Mouse (Mus musculus) c-Kit-negative CD71-positive TER-119-positive erythroid progenitor cells, embryonic 14.5 days (primary cell): ENCODE measurements around the gene Pym1.
"Not testable (repeated sequence)": the region's sequence is repeated elsewhere in the genome, so short reads cannot be mapped to it uniquely, and the experiment has no call there.

Source experiments
- DNase-seq: peaks from one replicate; pipeline ENCODE4 v3.0.0-alpha.2; 2013; ENCODE audit warnings: low read depth, low spot score

The Pym1 gene

DNA sequence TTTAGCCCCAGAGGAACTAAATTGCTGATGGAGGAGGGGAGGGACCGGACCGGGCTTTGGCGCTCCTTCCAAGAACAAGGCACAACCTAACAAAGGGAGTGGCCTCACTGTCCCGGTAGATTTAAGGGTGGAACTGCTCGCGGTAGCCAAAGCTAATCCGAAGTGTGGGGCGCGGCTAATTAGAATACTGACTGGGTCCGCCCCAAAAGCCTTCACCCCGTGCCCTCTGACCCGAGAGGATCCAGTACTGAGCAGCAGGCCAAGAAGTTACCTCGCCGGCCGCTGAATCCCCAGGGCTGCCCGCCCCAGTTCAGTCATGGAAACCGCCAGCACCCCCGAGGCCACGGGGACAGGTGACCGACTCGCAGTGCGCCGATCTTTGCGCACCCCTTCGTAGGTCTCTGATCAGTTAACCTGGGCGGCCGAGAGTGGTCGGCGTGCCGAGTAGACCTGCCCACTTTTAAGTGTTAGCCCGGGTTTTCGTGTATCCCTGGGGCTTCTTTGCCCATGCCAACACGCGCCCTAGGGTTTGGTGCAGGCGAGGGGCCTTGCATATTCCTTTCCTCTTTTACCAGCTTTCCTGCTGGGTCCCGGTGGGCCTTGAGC lies at the start of gene Pym1:
Gene Pym1, plus strand, starts transcription at position 244 of the 606 bp plus-strand sequence.
- peak; percentile 72 for DNase-seq

DNA sequence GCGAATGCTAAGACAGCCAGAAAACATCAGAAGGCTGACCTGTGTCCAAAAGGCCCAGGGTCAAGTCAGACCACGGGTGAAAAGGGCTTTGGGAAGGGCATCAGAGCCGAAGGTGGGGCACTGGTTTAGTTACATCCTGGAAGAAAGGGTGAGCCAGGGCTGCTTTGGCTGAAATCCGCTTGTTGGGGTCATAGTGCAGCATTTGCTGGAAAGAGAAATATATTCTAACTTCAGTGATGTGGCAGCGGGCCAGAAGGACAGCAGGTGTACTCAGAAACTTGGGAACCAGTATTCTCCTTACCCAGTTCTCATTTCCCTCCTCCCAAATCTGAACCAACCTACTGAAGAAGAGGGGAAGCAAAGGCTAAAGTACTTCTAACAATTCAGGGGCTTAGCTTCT lies 48.7 kb upstream of the Pym1 start:
- DNase-seq: no peak

DNA sequence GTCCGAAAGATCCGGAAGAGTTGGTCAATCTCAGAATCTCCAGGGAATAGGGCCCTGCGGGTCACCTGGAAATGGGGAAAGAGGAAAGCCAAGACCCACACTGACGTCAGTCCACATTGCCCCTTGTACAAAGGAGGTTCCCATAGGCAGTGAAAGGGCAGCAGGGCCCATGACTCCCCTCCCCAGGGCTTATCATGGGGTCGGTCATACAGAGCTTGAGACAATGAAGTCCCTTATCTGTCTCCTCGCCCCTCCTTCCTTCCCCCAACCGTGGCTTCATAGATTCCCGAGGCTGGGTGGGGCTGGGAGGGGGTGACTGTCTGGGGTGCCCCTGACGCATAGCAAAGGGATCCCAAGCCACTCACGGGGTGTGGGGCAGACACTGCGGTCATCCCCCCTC lies 48.1 kb upstream of the Pym1 start:
- DNase-seq: no peak

DNA sequence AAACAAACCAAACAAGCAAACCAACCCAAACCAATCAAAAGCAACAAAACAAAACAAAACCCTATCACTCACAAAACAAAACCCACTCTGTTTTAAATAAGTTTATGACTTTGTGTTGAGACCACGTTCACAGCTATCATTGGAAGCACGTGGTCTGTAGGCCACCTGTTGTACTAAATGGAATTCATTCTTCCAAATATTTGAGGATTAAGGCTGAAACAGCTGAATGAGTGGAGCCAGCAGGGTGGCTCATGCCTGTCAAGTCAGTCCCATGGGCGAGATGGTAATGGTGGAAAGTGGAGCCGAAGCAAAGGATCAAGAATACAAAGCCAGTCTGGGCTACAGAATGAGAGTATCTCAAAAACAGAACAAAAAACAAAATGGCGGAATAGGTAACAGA lies 47.0 kb upstream of the Pym1 start:
- DNase-seq: no peak

DNA sequence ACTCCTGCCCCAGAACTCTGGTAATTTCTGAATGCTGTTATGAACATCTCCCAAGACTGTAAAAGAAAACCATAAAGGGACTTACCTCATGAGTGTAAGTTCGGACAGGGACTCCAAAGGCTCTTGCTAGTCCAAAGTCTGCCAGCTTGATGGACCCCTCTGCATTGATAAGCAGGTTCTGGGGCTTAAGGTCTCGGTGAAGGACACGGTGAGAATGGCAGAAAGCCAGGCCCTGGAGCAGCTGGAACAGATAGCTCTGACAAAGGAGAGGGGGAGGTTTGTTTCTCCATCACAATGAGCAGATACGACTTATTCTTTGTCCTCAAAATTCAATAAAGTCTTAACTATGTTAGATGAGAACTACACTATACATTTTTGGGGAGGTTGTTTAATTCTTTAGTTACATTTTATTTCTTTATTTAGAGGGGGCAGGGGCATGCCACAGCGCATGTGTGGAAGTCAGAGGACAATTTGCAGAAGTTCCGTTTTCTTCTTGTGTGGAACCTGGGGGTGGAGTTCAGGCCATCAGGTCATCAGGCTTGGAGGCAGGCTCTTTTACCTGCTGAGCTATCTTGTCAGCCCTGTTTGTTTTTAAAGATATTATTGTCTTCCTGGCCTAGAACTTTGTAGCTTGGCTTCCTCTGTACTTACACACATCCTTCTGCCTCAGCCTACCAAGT lies 45.2 kb upstream of the Pym1 start:
- no peak for DNase-seq

DNA sequence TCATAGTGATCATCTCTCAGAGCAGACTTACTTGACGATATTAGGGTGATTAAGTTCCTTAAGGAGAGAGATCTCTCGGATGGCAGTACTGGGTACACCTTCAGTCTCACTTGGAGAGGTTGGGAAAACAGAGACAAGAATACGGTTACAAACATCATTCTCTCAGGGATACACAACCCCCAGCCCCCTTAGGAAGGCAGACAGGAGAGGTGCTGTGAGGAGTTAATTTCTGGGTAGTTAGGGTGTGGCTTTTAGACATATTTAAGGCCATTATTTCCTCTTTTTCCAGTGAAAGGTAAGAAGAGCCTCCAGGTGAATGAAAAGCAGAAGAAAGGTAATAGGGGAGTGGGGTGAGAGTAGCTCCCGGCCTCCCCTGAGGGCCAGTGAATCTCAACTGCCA lies 43.8 kb upstream of the Pym1 start, which contains the start of gene Pmel:
Gene Pmel, plus strand, starts transcription at position 301 of the 400 bp plus-strand sequence.
- DNase-seq: no peak

DNA sequence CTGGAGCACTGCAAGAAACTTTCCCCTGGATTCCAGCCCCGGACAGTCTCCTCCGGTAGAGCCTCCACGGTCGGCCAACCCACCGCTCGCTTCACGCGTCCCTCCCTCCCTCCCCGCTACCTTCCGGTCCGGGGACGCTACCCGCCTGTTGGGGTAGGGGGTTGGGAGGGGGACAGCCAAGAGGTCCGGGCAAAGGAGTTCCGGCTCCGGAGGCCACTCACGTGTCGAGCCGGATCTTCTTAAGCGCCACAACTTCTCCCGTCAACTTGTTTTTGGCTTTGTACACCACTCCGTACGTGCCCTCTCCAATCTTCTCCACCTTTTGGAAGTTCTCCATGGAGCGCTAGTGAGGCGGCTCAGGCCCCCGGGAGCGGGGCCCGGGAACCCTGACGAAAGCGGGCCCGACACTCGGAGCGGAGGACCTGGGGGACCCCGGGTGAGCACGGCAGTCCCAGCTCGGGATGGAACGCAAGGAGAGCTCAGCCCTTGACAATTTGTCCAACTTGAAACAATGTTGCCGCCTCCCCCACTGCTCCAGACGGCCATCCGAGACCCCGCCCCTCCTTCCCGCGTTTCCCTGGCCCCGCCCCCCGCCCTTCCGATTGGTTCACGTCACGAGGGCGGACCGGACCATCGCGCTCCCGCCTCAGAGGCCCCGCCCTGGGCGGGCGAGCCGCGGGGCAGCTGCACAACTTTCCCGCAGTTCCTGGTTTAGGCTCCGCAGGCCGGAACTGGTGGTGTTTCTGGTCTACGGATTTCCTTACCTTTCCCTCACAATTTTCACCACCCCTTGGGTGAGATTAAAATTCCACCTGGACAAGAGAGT lies 43.0 kb upstream of the Pym1 start, which contains the start of gene Cdk2:
Gene Cdk2, minus strand, starts transcription at position 541 of the 826 bp plus-strand sequence.
- DNase-seq: peak; percentile 82

DNA sequence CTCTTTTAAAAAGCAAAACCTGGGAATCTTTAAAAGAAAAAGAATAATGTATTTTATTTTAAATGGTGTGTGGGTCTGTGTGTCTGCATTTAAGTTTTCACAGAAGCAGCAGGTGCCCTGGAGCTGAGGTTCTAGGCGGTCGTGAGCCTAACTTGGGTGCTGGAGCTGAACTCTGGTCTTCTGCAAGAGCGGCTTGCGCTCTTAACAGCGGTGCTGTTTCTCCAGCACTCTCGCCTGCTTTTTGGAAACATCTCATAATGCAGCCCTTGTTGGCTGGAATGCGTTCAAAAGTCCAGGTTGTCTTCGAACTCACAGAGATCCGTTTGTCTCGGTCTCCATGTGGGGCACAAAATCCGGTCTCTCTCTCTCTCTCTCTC lies 42.4 kb upstream of the Pym1 start:
- DNase-seq: no peak

DNA sequence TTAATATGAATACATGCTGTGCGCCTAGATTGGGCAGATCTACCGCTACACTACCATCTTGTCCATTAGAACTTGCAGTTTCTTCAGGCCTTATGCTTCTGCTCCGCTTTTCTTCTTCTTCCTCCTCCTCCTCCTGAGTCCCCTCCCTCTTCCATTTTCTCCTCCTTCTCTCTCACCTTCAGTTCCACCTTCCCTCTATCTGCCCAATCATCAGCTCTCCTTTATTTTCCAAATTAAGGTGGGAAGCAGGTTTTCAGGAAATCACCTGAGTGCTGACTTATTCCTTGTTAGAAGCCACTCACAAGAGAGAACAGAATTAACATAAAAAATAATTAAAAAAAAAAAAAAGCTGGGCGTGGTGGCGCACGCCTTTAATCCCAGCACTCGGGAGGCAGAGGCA lies 36.4 kb upstream of the Pym1 start:
- not testable (repeated sequence) for DNase-seq

DNA sequence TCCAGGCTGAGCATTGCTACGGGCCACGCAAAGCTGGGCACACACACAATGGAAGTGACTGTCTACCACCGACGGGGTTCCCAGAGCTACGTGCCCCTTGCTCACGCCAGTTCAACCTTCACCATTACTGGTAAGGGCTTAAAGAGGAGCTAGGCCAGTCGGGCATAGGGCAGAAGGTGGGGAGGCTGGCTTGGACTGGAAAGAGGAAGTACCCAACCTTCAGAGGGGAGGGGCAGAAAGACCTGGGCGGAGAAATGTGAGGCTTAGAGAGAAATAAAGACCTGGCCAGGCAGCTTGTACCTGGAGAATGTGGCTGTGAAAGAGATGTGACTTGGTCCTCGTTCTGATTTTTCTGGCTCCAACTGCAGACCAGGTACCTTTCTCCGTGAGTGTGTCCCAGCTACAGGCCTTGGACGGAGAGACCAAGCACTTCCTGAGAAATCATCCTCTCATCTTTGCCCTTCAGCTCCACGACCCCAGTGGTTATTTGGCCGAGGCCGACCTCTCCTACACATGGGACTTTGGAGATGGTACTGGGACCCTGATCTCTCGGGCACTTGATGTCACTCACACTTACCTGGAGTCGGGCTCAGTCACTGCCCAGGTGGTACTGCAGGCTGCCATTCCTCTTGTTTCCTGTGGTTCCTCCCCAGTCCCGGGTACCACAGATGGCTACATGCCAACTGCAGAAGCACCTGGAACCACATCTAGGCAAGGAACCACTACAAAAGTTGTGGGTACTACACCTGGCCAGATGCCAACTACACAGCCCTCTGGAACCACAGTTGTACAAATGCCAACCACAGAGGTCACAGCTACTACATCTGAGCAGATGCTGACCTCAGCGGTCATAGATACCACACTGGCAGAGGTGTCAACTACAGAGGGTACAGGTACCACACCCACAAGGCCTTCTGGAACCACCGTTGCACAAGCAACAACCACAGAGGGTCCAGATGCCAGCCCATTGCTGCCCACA lies 31.8 kb upstream of the Pym1 start:
- no peak for DNase-seq

DNA sequence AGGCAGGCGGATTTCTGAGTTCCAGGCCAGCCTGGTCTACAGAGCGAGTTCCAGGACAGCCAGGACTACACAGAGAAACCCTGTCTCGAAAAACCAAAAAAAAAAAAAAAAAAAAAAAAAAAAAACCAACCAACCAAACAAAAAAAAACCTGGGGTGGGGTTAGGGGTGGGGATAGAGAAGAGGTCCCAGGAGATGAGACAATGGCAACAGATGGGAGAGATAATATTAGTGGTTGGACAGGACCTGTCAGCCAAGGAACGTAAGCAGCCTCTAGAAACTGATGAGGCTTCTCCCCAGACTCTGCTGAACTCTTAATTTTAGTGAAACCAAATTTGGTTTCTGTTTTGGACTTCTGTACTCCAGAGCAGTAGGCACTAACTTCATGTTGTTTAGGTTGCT lies 22.2 kb upstream of the Pym1 start:
- not testable (repeated sequence) for DNase-seq

DNA sequence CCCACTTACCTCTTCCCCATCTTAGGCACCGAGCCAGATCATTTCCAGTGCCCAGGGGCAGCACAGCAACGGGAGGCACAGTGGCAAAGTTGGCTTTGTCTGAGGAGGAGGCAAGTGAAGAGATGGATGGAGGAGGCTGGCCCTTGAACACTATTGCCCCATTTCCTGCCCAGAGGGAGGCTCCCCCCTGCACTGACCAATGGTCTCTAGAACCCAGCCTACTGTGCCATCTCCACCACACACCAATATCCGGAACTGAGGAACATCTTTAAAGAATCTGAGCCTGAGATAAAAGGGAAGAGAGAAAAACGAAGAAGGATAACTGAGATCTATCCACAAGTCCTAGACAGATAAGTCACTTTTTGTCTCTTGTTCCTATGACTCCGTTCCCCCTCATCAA lies 19.6 kb upstream of the Pym1 start:
- DNase-seq: no peak

DNA sequence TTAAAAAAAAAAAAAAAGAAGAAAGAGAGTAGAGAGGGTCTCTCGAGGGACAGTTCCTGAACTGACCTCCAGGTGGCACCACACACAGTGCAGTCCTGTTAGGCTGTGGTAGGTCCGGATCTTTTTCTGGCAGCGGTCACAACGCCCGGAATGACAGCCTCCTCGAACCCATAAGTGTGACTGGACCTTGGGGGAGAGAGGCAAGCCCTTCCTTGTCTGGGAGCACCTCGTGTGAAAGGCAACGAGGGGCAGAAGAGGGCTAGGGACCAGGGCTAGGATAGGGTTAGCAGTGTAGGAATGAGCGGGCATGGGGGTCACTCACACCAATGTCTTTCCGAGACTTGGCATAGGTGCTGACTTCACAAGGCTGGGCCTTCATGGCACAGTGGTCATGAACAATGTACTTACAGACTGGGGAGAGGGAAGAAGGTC lies 16.7 kb upstream of the Pym1 start:
- peak; percentile 21 for DNase-seq

DNA sequence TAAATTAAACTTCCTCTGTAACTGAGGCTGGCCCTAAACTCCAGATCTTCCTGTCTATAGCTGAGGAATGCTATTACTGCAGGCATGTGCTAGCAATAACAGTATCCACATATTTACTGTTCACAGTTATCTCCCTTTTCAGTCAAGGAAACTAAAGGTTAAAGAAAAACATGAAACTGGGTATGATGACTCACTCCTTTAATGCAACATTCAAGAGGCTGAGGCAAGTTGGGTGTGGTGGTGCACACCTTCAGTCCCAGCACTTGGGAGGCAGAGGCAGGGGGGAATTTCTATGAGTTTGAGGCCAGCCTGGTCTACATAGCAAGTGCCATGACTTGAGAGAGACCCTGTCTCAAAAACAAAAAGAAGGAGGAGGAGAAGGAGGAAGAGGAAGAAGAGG lies 15.7 kb upstream of the Pym1 start:
- DNase-seq: no peak

DNA sequence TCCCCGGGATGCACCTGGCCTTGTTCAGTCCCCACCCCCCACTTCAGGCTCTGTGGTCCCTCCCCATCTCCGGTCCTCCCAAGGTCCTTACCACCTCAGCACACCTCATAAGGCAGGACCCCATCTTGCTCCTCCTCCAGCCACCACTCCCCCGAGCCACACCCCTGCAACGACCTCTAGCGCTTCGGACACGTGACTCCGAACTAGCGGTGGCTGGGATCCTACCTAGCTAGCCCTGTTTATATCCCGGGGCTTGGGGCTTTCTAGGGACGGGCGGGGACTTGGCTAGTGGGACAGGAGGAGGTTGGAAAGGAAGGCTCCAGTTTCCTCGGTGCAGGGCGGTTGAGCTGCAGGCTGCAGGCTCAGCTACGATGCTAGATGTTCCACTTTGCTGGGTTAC lies 10.3 kb upstream of the Pym1 start:
- no peak for DNase-seq

DNA sequence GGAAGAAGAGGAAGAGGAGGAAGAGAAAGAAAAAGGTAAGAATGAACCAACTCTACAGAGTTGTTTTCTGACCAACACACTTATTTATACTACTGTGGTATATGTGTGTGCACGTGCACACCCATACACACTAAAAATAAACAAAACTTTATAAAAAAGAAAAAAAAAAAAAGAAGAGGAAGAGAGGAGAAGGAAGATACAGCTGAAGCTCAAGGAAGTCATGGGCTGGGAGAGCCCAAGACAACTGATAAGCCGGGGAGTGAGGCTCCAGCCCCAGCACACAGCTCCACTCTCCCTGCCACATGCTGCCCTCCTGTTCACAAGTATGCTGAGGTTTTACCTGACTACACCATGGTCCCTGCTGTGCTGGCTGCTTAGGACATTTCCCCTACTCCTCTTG lies 7.4 kb upstream of the Pym1 start:
- no peak for DNase-seq

DNA sequence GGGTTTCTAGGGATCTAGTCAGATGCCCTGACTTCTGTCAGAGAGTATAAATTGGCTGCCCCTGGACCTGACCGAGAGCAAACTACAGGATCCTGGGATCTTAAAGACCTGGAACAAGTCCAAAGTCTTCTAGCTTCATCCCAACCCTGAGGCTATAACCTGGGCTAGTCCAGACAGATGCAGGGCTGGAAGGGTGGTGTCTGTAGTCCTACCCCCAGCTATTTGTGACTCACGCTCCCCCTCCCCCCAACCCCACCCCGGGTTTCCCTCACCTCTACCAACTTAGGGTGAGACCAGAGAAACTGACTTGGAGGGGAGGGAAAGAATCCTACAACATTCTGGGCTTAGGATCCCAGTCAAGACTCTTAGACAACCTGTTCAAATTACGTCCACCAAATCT lies 5.1 kb upstream of the Pym1 start:
- no peak for DNase-seq

DNA sequence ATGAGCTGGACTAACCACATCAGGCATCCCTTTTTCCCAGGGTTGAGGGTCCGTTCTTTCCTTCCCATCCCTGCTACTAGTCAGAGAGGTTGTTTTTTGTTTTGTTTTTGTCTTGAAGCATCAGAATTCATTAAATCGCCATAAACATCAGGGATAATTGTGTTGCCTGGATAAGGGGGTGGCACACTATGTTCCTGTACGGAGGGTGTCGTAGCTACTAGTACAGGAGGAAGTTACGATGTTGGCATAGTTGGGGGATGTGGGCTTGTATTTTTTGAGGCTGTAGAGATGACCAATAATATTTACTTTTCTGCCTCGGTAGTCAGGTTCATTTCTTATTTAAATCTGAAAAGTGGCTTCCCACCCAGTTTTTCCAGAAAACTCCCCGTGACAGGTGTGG lies 4.5 kb upstream of the Pym1 start:
- DNase-seq: no peak

DNA sequence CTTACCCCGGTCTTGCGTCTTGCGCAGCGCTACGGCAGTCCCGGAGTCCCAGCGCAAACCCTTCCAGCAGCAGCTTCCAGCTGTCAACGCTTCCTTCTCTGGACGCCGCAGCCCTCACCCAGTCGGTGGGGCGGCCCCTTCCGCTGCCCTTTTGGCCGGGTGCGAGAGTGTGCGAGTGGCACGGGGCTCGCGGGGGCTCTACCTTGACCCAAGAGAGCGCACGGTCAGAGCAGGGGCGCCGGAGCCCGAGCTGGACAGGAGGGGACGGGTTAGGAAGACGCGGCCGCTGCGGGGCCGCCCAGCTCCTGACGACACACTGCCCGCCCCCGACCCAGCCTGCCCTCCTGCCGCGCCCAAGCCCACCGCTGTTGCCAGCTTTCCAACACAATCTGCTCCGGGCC lies 3.9 kb upstream of the Pym1 start:
- no peak for DNase-seq

DNA sequence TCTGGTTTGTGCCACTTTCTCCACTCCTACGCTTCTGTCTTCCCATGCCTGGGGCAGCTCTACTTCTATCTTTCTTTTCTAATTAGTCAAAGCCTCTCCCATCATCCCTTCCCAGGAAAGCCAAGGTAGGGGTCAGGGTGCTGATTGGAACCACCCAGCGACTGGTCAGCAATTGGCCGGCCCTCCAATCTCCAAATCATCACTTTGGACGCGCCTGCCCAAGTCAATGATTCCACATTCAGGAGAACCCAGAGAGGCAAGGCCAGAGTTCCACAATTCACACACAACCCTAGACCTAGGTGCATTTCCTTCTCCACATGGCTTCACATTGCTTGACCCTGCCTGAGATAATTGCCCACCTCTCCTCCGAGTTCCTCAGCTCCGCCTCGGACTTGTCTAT lies 3.5 kb upstream of the Pym1 start:
- DNase-seq: no peak
